In genomic region chr12:25451156-25451555, GRCm38 (mm10) we compare ENCODE assay signal across 31 mouse cellular contexts.
DNase-seq lines count a peak whose midpoint lies in the region; ATAC-seq lines count a peak whose summit lies in the region.
"Had no signal": no experiment of that assay in that cellular context is flagged by ENCODE, and none has a peak within 500 bp of the region (broad histone marks: within the 10 kb centered on the region; RNA-seq: fewer than 3 reads in every experiment).

No protein-coding gene starts in this region.

- H3K4me2 ChIP-seq in kidney, embryonic 15.5 days, result no peak overlapping the region
- H3K4me2 ChIP-seq in midbrain, embryonic 11.5 days, result no peak overlapping the region
- H3K4me2 ChIP-seq: embryonic facial prominence, embryonic 13.5 days; forebrain, embryonic 12.5 days; forebrain, embryonic 15.5 days; heart, embryonic 13.5 days; hindbrain, embryonic 14.5 days had no signal

- DNase-seq in kidney, adult 11 months, result peak; percentile 25
- DNase-seq in midbrain, embryonic 11.5 days (ENCODE audit: low spot score, missing footprints), result peak; percentile 76
- DNase-seq in midbrain, embryonic 10.5 days (ENCODE audit: low spot score), result no peak
- DNase-seq in kidney, postnatal 14 days, result peak; percentile 49
- peak; percentile 33 to 51 for DNase-seq in kidney, postnatal 4 days
- DNase-seq in urinary bladder, postnatal 25 days (ENCODE audit: low spot score), result no peak
- DNase-seq: adrenal gland, adult 2 months; adrenal gland, postnatal 14 days; B cell, adult 2 months; cerebellum, adult 11 months; cerebellum, adult 2 months; cerebellum, adult 9-11 months; cerebellum, postnatal 25 days; gastrocnemius, postnatal 10 days; gastrocnemius, postnatal 36 days; heart, adult 2 months; heart, postnatal 14 days; heart, postnatal 4 days had no signal

- H3K9ac ChIP-seq in kidney, embryonic 15.5 days, result no peak overlapping the region
- H3K9ac ChIP-seq in midbrain, embryonic 11.5 days (ENCODE audit: low read length), result no peak overlapping the region
- H3K9ac ChIP-seq: embryonic facial prominence, embryonic 13.5 days; forebrain, embryonic 12.5 days; forebrain, embryonic 15.5 days; heart, embryonic 13.5 days; hindbrain, embryonic 14.5 days had no signal

- no peaks in the 10 kb centered on the region for H3K9me3 ChIP-seq in kidney, embryonic 15.5 days (replicated peaks)
- no peaks in the 10 kb centered on the region for H3K9me3 ChIP-seq in midbrain, embryonic 11.5 days (ENCODE audit: control insufficient read depth, low read length)
- no peaks in the 10 kb centered on the region for H3K9me3 ChIP-seq in midbrain, embryonic 10.5 days (replicated peaks)
- H3K9me3 ChIP-seq: embryonic facial prominence, embryonic 13.5 days; forebrain, embryonic 12.5 days; forebrain, embryonic 15.5 days; heart, embryonic 10.5 days; heart, embryonic 13.5 days had no signal

- H3K4me1 ChIP-seq in kidney, embryonic 15.5 days, result no peaks in the 10 kb centered on the region
- H3K4me1 ChIP-seq in midbrain, embryonic 11.5 days (ENCODE audit: control insufficient read depth, insufficient read depth, low read length), result peaks cover 3% of the 10 kb centered on the region; the same call in 1 of the 2 replicates
- H3K4me1 ChIP-seq in midbrain, embryonic 10.5 days, result peaks cover 11% of the 10 kb centered on the region
- H3K4me1 ChIP-seq: embryonic facial prominence, embryonic 13.5 days; forebrain, embryonic 15.5 days had no signal

- no peaks in the 10 kb centered on the region for H3K27me3 ChIP-seq in kidney, embryonic 15.5 days
- no peaks in the 10 kb centered on the region for H3K27me3 ChIP-seq in midbrain, embryonic 11.5 days (ENCODE audit: control insufficient read depth, insufficient read depth, low read length)
- no peaks in the 10 kb centered on the region for H3K27me3 ChIP-seq in midbrain, embryonic 10.5 days (ENCODE audit: low read depth, poor library complexity, severe bottlenecking)
- H3K27me3 ChIP-seq: CH12.LX; embryonic facial prominence, embryonic 13.5 days; forebrain, embryonic 12.5 days; forebrain, embryonic 15.5 days; heart, embryonic 13.5 days; Patski had no signal

- 70% methylated on average over 2 of the region's 2 CpGs for WGBS in kidney, embryonic 15.5 days
- WGBS in midbrain, embryonic 11.5 days, result 88% methylated on average over 2 of the region's 2 CpGs
- 84% methylated on average over 2 of the region's 2 CpGs for WGBS in midbrain, embryonic 10.5 days

- no peak overlapping the region for H3K4me3 ChIP-seq in kidney, embryonic 15.5 days (replicated peaks)
- H3K4me3 ChIP-seq in midbrain, embryonic 11.5 days (ENCODE audit: low read depth, low read length), result no peak overlapping the region
- no peak overlapping the region for H3K4me3 ChIP-seq in midbrain, embryonic 10.5 days
- H3K4me3 ChIP-seq: embryonic facial prominence, embryonic 13.5 days; erythroblast, embryonic 14.5 days; forebrain, embryonic 12.5 days; forebrain, embryonic 15.5 days; heart, adult 2 months; heart, embryonic 10.5 days; heart, embryonic 13.5 days had no signal

- no peak overlapping the region for H3K27ac ChIP-seq in kidney, embryonic 15.5 days
- H3K27ac ChIP-seq in midbrain, embryonic 11.5 days (ENCODE audit: low read depth, low read length), result no peak overlapping the region
- no peak overlapping the region for H3K27ac ChIP-seq in midbrain, embryonic 10.5 days (replicated peaks)
- H3K27ac ChIP-seq: embryonic facial prominence, embryonic 13.5 days; forebrain, embryonic 12.5 days; forebrain, embryonic 15.5 days; heart, adult 2 months; heart, embryonic 10.5 days; heart, embryonic 13.5 days; hindbrain, embryonic 14.5 days; hindbrain, postnatal 0 days had no signal

- H3K36me3 ChIP-seq in kidney, embryonic 15.5 days, result no peaks in the 10 kb centered on the region
- no peaks in the 10 kb centered on the region for H3K36me3 ChIP-seq in midbrain, embryonic 11.5 days (ENCODE audit: control insufficient read depth, insufficient read depth, low read length)
- no peaks in the 10 kb centered on the region for H3K36me3 ChIP-seq in midbrain, embryonic 10.5 days
- H3K36me3 ChIP-seq: embryonic facial prominence, embryonic 13.5 days; forebrain, embryonic 12.5 days; forebrain, embryonic 15.5 days; G1E; heart, embryonic 10.5 days; heart, embryonic 13.5 days had no signal

- no peak for ATAC-seq in kidney, embryonic 15.5 days (replicated peaks; ENCODE audit: low FRiP score)
- no peak for ATAC-seq in midbrain, embryonic 11.5 days (ENCODE audit: low FRiP score)
- ATAC-seq in activated CD4-positive, CD25-positive, alpha-beta regulatory T cell, adult 4 months, result no peak
- ATAC-seq: forebrain, embryonic 15.5 days; hindbrain, postnatal 0 days; Patski had no signal

Comparison
In these comparisons a context has a peak if more than half of its experiments do, and no peak if none do; other contexts are left out.
1. DNase-seq: peak in kidney, adult 11 months (single experiment), midbrain, embryonic 11.5 days (single experiment), kidney, postnatal 14 days (single experiment) and kidney, postnatal 4 days (2 of 2); none in midbrain, embryonic 10.5 days (single experiment) and urinary bladder, postnatal 25 days (single experiment).